Mouse (Mus musculus): Measurements from ENCODE around the gene Tmco4. TPM values are rescaled to one million over a fixed set of nuclear protein-coding genes. Genes with fewer than 3 reads are reported as not detected.

Gene Tmco4
- polyA plus RNA-seq, 1 experiment from 2014 or later: 0.96 TPM

DNA sequence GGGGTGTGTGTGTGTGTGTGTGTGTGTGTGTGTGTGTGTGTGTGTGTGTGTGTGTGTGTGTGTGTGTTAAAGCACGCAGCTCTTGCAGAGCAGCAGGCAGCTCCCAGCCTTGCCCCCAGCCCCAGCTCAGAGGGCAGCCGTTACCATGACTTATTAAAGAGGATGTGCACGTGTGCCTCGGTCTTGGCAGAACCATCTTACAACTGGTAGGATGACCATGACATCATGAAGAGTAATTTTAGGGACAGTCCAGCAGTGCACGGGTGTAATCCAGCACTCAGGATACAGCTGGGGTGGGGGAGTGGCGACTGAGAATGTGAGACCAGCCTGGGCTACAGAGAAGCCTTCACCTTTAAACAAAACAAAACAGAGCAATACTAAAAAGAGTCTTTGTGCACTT is 32.5 kb downstream of the Tmco4 start:
- Histone ChIP-seq H3K9me3 (no peaks in the 10 kb centered on the region), H3K27me3 (no peaks in the 10 kb centered on the region), H3K9ac (no peak overlapping the region), H3K4me1 (0 out of 2 replicates have a peak, but pooled peaks cover 7% of the 10 kb centered on the region), H3K4me3 (replicated peaks) (no peak overlapping the region), H3K27ac (no peak overlapping the region), H3K36me3 (replicated peaks) (no peaks in the 10 kb centered on the region), H3K4me2 (no peak overlapping the region)
- no peak for ATAC-seq (ENCODE audit: low FRiP score)
- WGBS: 65% methylated on average over 5 of the region's 6 CpGs

DNA sequence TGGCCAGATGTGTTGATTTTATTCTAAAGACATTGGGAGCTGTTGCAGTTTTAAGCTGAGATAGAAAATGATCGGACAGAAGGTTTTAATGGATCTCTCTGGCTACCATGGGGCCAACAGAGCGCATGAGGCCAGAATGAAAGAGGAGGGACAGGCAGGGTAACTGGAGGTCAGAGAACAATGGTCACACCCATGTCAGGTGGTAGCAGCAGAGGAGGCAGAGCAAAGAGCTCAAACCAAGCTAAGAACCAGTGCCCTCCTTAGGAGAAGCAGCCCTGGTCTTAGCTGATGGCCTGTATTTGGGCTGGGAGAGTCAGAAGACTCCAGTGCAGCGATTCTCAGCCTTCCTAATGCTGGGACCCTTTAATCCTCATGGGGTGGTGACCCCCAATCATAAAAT is 34.7 kb downstream of the Tmco4 start:
- Histone ChIP-seq H3K36me3 (replicated peaks) (no peaks in the 10 kb centered on the region), H3K27me3 (no peaks in the 10 kb centered on the region), H3K9me3 (no peaks in the 10 kb centered on the region), H3K4me1 (0 out of 2 replicates have a peak, but pooled peaks cover 7% of the 10 kb centered on the region), H3K4me3 (replicated peaks) (no peak overlapping the region), H3K9ac (no peak overlapping the region), H3K4me2 (no peak overlapping the region), H3K27ac (no peak overlapping the region)
- 81% methylated on average over 3 of the region's 3 CpGs for WGBS
- no peak for ATAC-seq (ENCODE audit: low FRiP score)

DNA sequence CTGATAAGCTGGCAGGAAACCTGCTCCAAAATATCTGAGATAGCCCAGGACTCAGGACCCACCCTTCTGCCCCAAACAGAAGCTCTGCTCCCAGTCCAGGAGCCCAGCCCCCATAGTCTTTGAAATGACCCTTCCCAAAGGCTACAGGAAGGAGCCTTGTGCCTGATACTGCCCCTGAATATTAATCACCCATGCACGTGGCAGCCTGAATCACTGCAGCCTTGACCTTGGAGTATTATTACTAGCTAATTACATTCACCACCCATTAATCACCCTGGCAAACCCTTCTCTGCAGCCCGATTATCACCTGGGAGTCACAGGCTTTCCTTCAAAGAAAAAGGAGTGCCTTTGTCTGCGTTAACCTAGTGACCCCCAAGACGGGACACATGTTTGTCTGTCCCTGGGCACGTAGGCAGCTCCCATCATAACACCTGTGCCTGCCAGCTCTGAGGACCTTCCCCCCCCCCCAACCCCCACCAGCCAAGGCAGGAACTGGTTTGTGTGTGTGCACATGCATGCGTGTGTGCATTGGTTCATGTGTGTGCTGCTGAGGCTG is 35.4 kb downstream of the Tmco4 start:
- H3K27me3 ChIP-seq: no peaks in the 10 kb centered on the region
- H3K27ac ChIP-seq: no peak overlapping the region
- H3K9ac ChIP-seq: no peak overlapping the region
- 46% methylated on average over 6 of the region's 6 CpGs for WGBS
- H3K9me3 ChIP-seq: no peaks in the 10 kb centered on the region
- H3K4me3 ChIP-seq (replicated peaks): no peak overlapping the region
- H3K36me3 ChIP-seq (replicated peaks): no peaks in the 10 kb centered on the region
- 0 out of 2 replicates have a peak, but pooled peaks cover 7% of the 10 kb centered on the region for H3K4me1 ChIP-seq
- no peak for ATAC-seq (ENCODE audit: low FRiP score)
- no peak overlapping the region for H3K4me2 ChIP-seq

DNA sequence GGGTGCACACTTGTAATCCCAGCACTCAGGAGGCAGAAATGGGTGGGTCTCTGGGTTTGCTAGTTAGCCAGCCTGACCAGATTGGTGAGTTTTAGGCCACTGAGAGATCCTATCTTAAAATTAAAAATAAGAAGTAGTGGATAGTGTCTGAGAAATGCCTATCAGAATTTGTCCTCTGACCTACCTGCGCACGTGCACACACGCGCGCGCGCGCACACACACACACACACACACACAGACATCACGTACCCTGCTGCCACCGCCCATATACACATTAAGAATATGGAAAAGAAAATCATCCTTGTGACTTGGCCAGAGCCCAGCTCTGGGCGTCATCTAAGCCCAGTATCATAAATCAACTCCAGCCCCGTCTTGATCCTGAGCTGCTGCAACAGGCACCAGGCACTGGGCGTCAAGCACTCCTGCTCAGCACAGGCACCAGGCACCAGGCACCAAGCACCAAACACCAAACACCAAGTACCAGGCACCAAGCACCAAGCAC is 38.6 kb downstream of the Tmco4 start:
- WGBS: 96% methylated on average over 13 of the region's 13 CpGs
- no peak overlapping the region for H3K9ac ChIP-seq
- no peak for ATAC-seq (ENCODE audit: low FRiP score)
- H3K27ac ChIP-seq: no peak overlapping the region
- H3K9me3 ChIP-seq: no peaks in the 10 kb centered on the region
- H3K4me1 ChIP-seq: 0 out of 2 replicates have a peak, but pooled peaks cover 7% of the 10 kb centered on the region
- no peaks in the 10 kb centered on the region for H3K27me3 ChIP-seq
- no peaks in the 10 kb centered on the region for H3K36me3 ChIP-seq (replicated peaks)
- no peak overlapping the region for H3K4me2 ChIP-seq
- no peak overlapping the region for H3K4me3 ChIP-seq (replicated peaks)

DNA sequence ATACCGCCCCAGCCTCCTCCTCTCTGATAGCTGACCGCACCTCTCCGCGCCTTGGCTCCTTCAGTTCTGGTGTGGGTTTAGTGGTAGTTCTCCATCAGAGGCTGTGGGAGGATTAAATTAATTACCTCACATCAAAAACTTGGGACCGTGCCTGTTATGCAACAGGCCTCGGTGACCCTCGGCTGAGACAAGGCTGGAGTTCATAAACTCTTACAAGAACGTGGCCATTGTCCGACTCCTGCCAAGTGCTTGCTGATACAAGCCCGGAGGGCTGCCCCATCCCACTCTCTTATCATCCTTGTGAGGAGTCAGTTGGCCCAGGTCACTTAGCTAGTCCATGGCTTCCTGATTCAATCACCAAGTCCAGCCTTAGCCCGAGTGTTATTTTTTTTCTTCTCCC is 40.6 kb downstream of the Tmco4 start:
- H3K4me3 ChIP-seq (replicated peaks): no peak overlapping the region
- H3K36me3 ChIP-seq (replicated peaks): no peaks in the 10 kb centered on the region
- H3K4me1 ChIP-seq: 0 out of 2 replicates have a peak, but pooled peaks cover 1% of the 10 kb centered on the region
- no peak for ATAC-seq (ENCODE audit: low FRiP score)
- H3K27me3 ChIP-seq: no peaks in the 10 kb centered on the region
- no peak overlapping the region for H3K9ac ChIP-seq
- 88% methylated on average over 11 of the region's 11 CpGs for WGBS
- H3K9me3 ChIP-seq: no peaks in the 10 kb centered on the region
- H3K4me2 ChIP-seq: no peak overlapping the region
- no peak overlapping the region for H3K27ac ChIP-seq

DNA sequence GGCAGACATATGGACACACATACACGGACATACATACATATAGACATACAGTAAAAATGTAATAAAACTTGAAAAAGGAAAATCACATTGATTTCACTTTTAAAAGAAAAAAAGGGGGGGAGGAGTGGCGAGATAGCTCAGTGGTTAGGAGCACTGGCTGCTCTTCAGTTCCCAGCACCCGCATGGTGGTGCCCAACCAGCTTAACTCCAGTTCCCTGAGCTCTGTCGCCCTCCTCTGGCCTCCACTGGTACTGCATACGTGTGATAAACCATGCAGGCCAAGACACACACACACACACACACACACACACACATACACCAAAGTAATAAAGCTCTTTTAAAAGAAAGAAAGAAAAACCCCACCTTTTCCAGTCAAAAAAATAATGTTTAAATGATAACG is 42.1 kb downstream of the Tmco4 start:
- Histone ChIP-seq H3K4me1 (peaks cover 4% of the 10 kb centered on the region), H3K27ac (no peak overlapping the region), H3K4me3 (replicated peaks) (no peak overlapping the region), H3K27me3 (no peaks in the 10 kb centered on the region), H3K9ac (no peak overlapping the region), H3K36me3 (replicated peaks) (no peaks in the 10 kb centered on the region), H3K4me2 (no peak overlapping the region), H3K9me3 (no peaks in the 10 kb centered on the region)
- WGBS: 73% methylated on average over 6 of the region's 6 CpGs
- no peak for ATAC-seq (ENCODE audit: low FRiP score)

DNA sequence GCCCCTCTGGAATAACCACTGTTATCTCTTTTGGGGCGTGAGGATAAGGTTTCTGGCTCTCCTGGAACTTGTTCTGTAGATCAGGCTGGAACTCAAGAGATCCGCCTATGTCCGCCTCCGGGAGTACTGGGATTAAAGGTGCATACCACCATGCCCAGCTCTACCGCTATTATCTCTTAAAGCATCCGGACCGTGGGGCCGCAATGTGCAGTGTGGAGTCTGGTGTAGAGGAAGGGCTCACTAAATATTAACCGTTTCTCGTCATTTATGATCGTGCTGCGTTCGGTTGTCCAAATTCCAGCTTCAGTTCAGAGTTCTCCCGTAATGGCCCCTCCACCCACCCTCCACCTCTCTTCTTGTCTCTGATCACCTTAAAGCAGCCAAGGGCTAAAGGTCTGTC is 45.7 kb downstream of the Tmco4 start:
- no peaks in the 10 kb centered on the region for H3K9me3 ChIP-seq
- no peak overlapping the region for H3K4me3 ChIP-seq (replicated peaks)
- no peak overlapping the region for H3K9ac ChIP-seq
- no peaks in the 10 kb centered on the region for H3K36me3 ChIP-seq (replicated peaks)
- H3K27me3 ChIP-seq: no peaks in the 10 kb centered on the region
- 0 out of 2 replicates have a peak overlapping the region, but pooled peaks have one; percentile 10 for H3K27ac ChIP-seq
- 87% methylated on average over 14 of the region's 14 CpGs for WGBS
- H3K4me1 ChIP-seq: peaks cover 7% of the 10 kb centered on the region
- H3K4me2 ChIP-seq: no peak overlapping the region
- no peak for ATAC-seq (ENCODE audit: low FRiP score)

DNA sequence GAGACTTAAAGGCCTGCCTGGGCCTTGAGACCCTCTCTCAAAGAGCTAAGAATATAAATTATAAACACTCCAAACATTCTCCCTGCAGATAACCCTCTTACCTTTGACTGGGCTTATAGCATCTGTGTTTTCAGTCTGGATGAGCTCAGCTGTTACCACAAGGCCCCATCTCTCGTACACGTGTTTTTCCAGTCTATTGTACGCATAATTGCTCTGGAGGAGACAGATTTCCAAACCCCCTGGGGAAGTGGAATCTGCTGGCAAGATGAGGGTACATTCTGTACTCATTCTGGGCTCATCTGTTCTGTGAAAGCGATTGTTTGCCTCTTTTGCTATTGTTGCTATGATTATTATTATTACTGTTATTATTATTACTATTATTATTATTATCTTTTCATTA is 46.3 kb downstream of the Tmco4 start:
- peak overlapping the region; percentile 31; the same call in 1 of the 2 replicates for H3K27ac ChIP-seq
- no peak overlapping the region for H3K9ac ChIP-seq
- WGBS: 62% methylated on average over 4 of the region's 4 CpGs

DNA sequence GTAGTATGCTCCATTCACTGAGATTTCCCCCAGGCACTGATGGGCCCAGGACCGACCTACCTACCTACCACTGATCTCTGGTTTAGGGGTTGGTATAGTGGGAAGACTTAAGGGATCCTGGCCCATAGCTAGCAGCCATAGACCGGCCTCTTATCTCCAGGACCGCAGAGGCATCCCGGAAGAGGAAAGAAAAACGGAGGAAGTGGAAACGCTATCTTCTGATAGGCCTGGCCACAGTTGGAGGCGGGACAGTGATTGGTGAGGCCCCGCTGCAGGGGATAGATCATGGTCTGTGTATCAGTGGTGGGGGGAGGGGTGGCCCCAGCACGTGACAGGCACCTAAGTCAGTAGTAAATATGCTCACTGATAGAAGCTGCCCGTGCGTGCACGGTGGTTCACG is 46.7 kb downstream of the Tmco4 start:
- H3K27ac ChIP-seq: peak overlapping the region; percentile 31; the same call in 1 of the 2 replicates
- no peaks in the 10 kb centered on the region for H3K27me3 ChIP-seq
- no peak overlapping the region for H3K4me3 ChIP-seq (replicated peaks)
- H3K4me1 ChIP-seq: peaks cover 12% of the 10 kb centered on the region
- no peaks in the 10 kb centered on the region for H3K36me3 ChIP-seq (replicated peaks)
- ATAC-seq (ENCODE audit: low FRiP score): peak; percentile 46; the same call in 1 of the 2 replicates
- H3K4me2 ChIP-seq: no peak overlapping the region
- WGBS: 77% methylated on average over 13 of the region's 13 CpGs
- no peaks in the 10 kb centered on the region for H3K9me3 ChIP-seq
- H3K9ac ChIP-seq: no peak overlapping the region

More for the DNA sequence above, 46.3 kb downstream of the Tmco4 start:
- H3K9me3 ChIP-seq: no peaks in the 10 kb centered on the region
- no peak overlapping the region for H3K4me2 ChIP-seq
- ATAC-seq (ENCODE audit: low FRiP score): no peak
- H3K4me1 ChIP-seq: peaks cover 7% of the 10 kb centered on the region
- no peaks in the 10 kb centered on the region for H3K27me3 ChIP-seq
- no peak overlapping the region for H3K4me3 ChIP-seq (replicated peaks)
- no peaks in the 10 kb centered on the region for H3K36me3 ChIP-seq (replicated peaks)

DNA sequence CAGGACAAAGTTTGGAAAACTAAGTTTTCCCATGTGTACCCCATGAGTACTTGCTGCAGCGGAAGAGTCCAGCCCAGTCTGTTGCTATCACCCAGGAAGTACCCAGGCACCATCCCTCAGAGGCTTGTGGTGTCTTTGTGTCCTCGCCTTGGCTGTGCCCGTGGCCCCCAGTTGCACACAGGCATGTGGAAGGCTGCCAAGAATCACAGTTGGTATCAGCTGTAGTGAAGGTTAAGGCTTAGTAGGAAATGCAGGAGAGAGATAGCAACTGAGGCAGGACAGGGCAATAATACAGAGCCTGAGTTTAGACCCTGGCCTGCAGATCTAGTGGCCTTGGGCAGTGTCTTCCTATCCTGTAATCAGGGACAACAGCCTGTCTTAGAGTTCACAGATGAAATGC is 47.7 kb downstream of the Tmco4 start:
- ATAC-seq (ENCODE audit: low FRiP score): no peak
- Histone ChIP-seq H3K9me3 (no peaks in the 10 kb centered on the region), H3K36me3 (replicated peaks) (no peaks in the 10 kb centered on the region)

DNA sequence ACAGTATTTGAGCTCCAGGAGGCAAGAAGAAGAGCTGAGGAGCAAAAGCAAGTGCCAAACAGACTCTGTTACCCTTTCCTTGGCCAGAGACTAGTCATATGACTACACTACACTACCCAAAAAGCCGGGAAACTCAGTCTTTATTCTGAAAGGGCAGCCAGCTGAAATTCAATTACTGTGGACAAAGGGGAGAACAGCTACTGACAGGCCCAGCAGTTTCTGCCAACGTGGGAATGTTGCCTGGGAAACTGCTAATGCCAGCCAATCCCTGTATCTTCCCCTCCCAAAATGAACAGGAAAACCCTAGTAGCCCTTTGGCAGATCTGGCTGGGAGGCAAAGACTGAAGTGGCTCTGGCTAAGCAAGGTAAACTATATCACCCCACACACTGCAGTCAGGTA is 51.7 kb downstream of the Tmco4 start:
- no peak overlapping the region for H3K4me3 ChIP-seq (replicated peaks)
- no peaks in the 10 kb centered on the region for H3K36me3 ChIP-seq (replicated peaks)
- no peak overlapping the region for H3K4me2 ChIP-seq
- WGBS: 4% methylated on average over 2 of the region's 2 CpGs
- ATAC-seq (ENCODE audit: low FRiP score): no peak
- peaks cover 15% of the 10 kb centered on the region for H3K4me1 ChIP-seq
- no peaks in the 10 kb centered on the region for H3K27me3 ChIP-seq
- H3K9ac ChIP-seq: no peak overlapping the region; the same call in 1 of the 2 replicates
- peak overlapping the region; percentile 46; the same call in 1 of the 2 replicates for H3K27ac ChIP-seq
- no peaks in the 10 kb centered on the region for H3K9me3 ChIP-seq

More for the DNA sequence above, 47.7 kb downstream of the Tmco4 start:
- no peak overlapping the region for H3K4me2 ChIP-seq
- peaks cover 16% of the 10 kb centered on the region for H3K4me1 ChIP-seq
- 80% methylated on average over 3 of the region's 3 CpGs for whole genome bisulfite sequencing
- H3K27me3 ChIP-seq: no peaks in the 10 kb centered on the region
- H3K4me3 ChIP-seq (replicated peaks): no peak overlapping the region
- no peak overlapping the region for H3K9ac ChIP-seq
- no peak overlapping the region for H3K27ac ChIP-seq

DNA sequence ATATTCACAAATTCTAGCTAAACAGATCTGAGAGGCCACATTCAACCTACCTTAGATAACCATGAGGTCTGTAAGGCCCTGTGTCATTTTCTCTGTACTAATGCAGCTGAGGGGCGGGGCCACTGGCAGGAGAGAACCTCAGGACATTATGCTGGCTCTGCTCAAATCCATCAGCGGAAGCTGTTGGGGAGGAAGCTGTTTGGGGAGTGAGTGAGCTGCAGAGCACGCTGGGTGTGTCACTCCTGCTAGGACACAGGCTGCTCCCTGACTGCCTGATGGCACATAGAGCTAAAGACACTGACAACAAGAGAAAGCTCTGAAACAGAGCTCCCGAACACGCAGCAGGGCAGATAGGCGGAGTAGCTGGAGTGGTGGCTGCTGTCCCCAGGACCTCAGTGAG is 58.0 kb downstream of the Tmco4 start:
- H3K4me3 ChIP-seq (replicated peaks): no peak overlapping the region
- H3K36me3 ChIP-seq (replicated peaks): no peaks in the 10 kb centered on the region
- no peaks in the 10 kb centered on the region for H3K27me3 ChIP-seq
- H3K27ac ChIP-seq: no peak overlapping the region
- no peak for ATAC-seq (ENCODE audit: low FRiP score)
- peaks cover 11% of the 10 kb centered on the region; the same call in 1 of the 2 replicates for H3K4me1 ChIP-seq
- WGBS: 63% methylated on average over 6 of the region's 6 CpGs
- no peak overlapping the region for H3K4me2 ChIP-seq
- H3K9ac ChIP-seq: no peak overlapping the region
- H3K9me3 ChIP-seq: no peaks in the 10 kb centered on the region

DNA sequence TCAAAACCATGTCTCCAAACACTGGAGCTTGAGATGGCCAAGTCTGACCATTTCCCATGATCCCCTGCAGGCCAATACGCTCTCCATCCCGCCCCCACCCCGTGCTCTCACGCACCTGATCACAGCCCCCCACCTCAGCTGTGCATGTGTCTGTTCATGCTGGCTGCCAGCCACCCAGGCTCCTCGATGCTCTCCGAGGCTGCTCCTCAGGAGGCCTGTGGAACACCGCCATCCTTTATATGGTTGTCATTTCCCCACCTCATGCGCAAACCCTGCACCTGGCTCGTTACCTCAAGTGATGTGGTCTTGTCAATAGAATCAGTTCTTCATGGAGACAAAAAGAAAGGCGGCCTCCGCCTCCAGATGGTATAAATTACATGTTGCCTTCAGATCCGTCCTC is 59.8 kb downstream of the Tmco4 start:
- H3K4me3 ChIP-seq (replicated peaks): no peak overlapping the region
- ATAC-seq (ENCODE audit: low FRiP score): no peak
- H3K36me3 ChIP-seq (replicated peaks): no peaks in the 10 kb centered on the region
- no peaks in the 10 kb centered on the region for H3K9me3 ChIP-seq
- no peak overlapping the region for H3K27ac ChIP-seq
- H3K27me3 ChIP-seq: no peaks in the 10 kb centered on the region
- H3K4me1 ChIP-seq: peaks cover 16% of the 10 kb centered on the region
- 62% methylated on average over 12 of the region's 12 CpGs for WGBS
- H3K9ac ChIP-seq: no peak overlapping the region
- no peak overlapping the region for H3K4me2 ChIP-seq
